Mouse (Mus musculus) heart, postnatal 0 days (tissue): ENCODE measurements around the gene Mtus2. TPM values are rescaled to one million over a fixed set of nuclear protein-coding genes. Genes with fewer than 3 reads are reported as not detected.
A peak's percentile ranks its signal among the peaks of the same experiment; 100 is the strongest.

Source experiments
- ATAC-seq: fragments of 200-750 bp; cut with Nextera tagmentation; 2 replicates; pipeline ENCODE4 v1.8.0; 2017; ENCODE audit warnings: low read depth, moderate number of reproducible peaks, moderate library complexity; ENCODE audit not compliant: insufficient read depth
- DNase-seq: peaks from one replicate; pipeline ENCODE4 v3.0.0-alpha.2; 2016; ENCODE audit warnings: low spot score
- H3K27ac ChIP-seq: fragments of 300-500 bp; sonication (generic); 2 replicates; pipeline ENCODE4 v1.5.1; 2014; ENCODE audit warnings: low read depth, mild to moderate bottlenecking
- H3K27me3 ChIP-seq: fragments of 300-500 bp; sonication (generic); 2 replicates; pipeline ENCODE4 v1.6.1; 2014; ENCODE audit warnings: low read length, mixed read lengths; ENCODE audit not compliant: control insufficient read depth, insufficient read depth
- H3K36me3 ChIP-seq: fragments of 300-500 bp; sonication (generic); replicated peaks from 2 replicates; pipeline ENCODE4 v1.6.1; 2014; ENCODE audit warnings: low read length, mixed read lengths; ENCODE audit not compliant: control insufficient read depth, insufficient read depth
- H3K4me1 ChIP-seq: fragments of 300-500 bp; sonication (generic); 2 replicates; pipeline ENCODE4 v1.6.1; 2014; ENCODE audit warnings: antibody characterized with exemption; ENCODE audit not compliant: control insufficient read depth, insufficient read depth
- H3K4me2 ChIP-seq: fragments of 300-500 bp; sonication (generic); 2 replicates; pipeline ENCODE4 v1.6.1; 2014; ENCODE audit warnings: low read depth, mild to moderate bottlenecking, low read length, moderate library complexity
- H3K4me3 ChIP-seq: fragments of 300-500 bp; sonication (generic); 2 replicates; pipeline ENCODE4 v1.5.1; 2014; ENCODE audit warnings: low read depth, low read length
- H3K9ac ChIP-seq: fragments of 300-500 bp; sonication (generic); replicated peaks from 2 replicates; pipeline ENCODE4 v1.6.1; 2014; ENCODE audit warnings: low read depth, low read length, mixed read lengths
- H3K9me3 ChIP-seq: fragments of 300-500 bp; sonication (generic); replicated peaks from 2 replicates; pipeline ENCODE4 v1.6.1; 2016; ENCODE audit warnings: low read length; ENCODE audit not compliant: control insufficient read depth
- CTCF ChIP-seq: IDR thresholded peaks from 2 replicates; pipeline ENCODE4 v1.5.1; 2016; ENCODE audit warnings: antibody characterized with exemption, control low read depth, low read depth
- EP300 ChIP-seq: IDR thresholded peaks from 2 replicates; pipeline ENCODE4 v1.6.1; 2016; ENCODE audit warnings: antibody characterized with exemption, low read depth
- WGBS: fragments of 180-500 bp; shearing (Covaris S2); extraction: QIAGEN DNeasy Blood & Tissue Kit; methylation state at CpG from one replicate; pipeline ENCODE4 v1.1.7; 2014; 5-methylcytosine and 5-hydroxymethylcytosine counted together
- polyA plus RNA-seq: library from polyadenylated mRNA; unstranded; fragments of >200 nt; fragmentation: Nextera tagmentation; extraction: Ambion mirVana; gene quantifications from 2 replicates; pipeline ENCODE4 v1.2.1, GENCODE M21; 2015
- total RNA-seq: library from RNA; depleted of rRNA; stranded (reverse); fragments of >200 nt; gene quantifications from 2 replicates; pipeline ENCODE4 v1.2.3, GENCODE M21; 2014; ENCODE audit warnings: low replicate concordance

The Mtus2 gene
- total and polyA plus RNA-seq, 2 experiments from 2014 or later, result 59.9 to 165 TPM

- H3K27me3 ChIP-seq, result no peaks in the 10 kb centered on the region
- no peak overlapping the region for H3K4me3 ChIP-seq
- no peaks in the 10 kb centered on the region for H3K36me3 ChIP-seq
- ATAC-seq, result no peak
- TF ChIP-seq CTCF, result no peak
- TF ChIP-seq EP300, result no peak
- DNase-seq, result no peak
- no peak overlapping the region for H3K4me2 ChIP-seq
- peaks cover 4% of the 10 kb centered on the region; the same call in 1 of the 2 replicates for H3K4me1 ChIP-seq
- no peak overlapping the region for H3K9ac ChIP-seq
- H3K27ac ChIP-seq, result no peak overlapping the region
- WGBS, result 82% methylated on average over 7 of the region's 7 CpGs
- H3K9me3 ChIP-seq, result no peaks in the 10 kb centered on the region
These were observed 304.9 kb downstream of the Mtus2 start for GRCm38 (mm10) chr5:148262016-148262415.

DNA sequence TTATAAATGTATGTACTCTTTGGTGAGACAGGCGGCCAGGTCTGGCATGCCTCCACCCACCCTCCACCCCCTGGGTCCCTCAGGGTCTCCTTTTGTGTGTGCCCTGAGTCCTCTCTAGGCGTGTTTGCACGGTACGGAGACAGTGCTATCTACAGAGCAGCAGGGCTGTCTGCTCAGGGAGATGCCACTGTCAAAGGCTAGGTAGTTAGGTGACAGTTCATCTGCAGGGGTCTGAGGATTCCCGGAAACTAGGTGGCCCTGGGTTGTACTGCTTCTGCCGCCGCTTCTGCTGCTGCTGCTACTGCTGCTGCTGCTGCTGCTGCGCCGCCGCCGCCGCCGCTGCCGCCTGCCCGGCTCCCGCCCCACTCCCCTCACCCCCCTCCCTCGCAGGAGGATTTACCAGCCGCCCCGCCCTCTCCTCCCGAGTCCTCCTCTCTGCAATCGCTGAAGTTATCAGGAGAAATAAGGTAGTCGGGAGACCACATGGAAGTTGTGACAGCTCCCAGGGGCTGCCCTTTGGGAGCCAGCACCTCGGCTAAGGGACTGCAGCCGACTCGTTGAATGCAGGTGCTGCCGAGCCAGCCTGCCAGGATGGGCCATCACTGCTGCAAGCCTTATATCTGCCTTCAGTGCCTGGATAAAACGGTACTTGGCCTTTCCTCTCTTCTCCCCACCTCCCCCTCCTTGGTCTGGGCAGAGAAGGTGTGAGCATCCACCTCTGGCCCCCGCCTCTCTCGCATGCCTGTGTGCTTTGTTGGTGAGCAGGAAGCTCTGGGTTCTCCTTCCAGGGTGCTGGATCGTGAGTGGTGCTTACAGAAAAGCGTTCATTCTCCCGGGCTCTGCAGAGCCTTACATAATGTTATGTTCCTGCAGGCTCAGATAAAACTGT lies 307.9 kb downstream of the Mtus2 start:
- Histone ChIP-seq H3K36me3 (no peaks in the 10 kb centered on the region), H3K27me3 (no peaks in the 10 kb centered on the region), H3K9ac (peak overlapping the region; percentile 73), H3K4me2 (peak overlapping the region; percentile 76), H3K9me3 (no peaks in the 10 kb centered on the region), H3K27ac (peak overlapping the region; percentile 93), H3K4me1 (peaks cover 8% of the 10 kb centered on the region; the same call in 1 of the 2 replicates), H3K4me3 (peak overlapping the region; percentile 63)
- under 1% methylated on average over 32 of the region's 32 CpGs for WGBS
- DNase-seq, result peak; percentile 79
- no peak for TF ChIP-seq EP300
- ATAC-seq, result peak; percentile 71

- Histone ChIP-seq H3K27ac (peak overlapping the region; percentile 93), H3K4me2 (peak overlapping the region; percentile 76), H3K9ac (peak overlapping the region; percentile 73), H3K4me3 (peak overlapping the region; percentile 63), H3K9me3 (no peaks in the 10 kb centered on the region), H3K36me3 (no peaks in the 10 kb centered on the region), H3K27me3 (no peaks in the 10 kb centered on the region), H3K4me1 (peaks cover 22% of the 10 kb centered on the region; the same call in 1 of the 2 replicates)
- ATAC-seq, result no peak
- 20% methylated on average over 2 of the region's 2 CpGs for WGBS
- DNase-seq, result no peak
- no peak for TF ChIP-seq CTCF
- no peak for TF ChIP-seq EP300
These were observed 309.7 kb downstream of the Mtus2 start for GRCm38 (mm10) chr5:148266841-148267240.

DNA sequence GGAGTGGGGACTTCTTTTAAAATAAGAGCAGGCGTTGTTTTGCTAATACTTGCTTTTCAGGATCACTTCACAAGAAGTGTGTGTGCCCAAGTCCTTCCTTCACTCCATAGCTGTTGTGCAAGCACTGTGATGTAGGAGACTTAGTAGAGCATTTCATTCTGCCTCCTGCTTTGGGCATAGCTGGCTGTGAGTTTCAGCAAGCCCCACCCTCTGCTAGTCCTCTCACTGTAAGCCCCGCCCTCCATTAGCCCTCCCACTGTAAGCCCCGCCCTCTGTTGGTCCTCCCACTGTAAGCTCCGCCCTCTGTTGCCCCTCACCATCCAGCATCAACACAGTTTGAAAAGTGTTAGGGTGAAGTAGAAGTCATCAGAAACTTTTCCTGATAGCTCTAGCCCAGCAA lies 310.3 kb downstream of the Mtus2 start:
- DNase-seq, result peak; percentile 76
- no peaks in the 10 kb centered on the region for H3K9me3 ChIP-seq

DNA sequence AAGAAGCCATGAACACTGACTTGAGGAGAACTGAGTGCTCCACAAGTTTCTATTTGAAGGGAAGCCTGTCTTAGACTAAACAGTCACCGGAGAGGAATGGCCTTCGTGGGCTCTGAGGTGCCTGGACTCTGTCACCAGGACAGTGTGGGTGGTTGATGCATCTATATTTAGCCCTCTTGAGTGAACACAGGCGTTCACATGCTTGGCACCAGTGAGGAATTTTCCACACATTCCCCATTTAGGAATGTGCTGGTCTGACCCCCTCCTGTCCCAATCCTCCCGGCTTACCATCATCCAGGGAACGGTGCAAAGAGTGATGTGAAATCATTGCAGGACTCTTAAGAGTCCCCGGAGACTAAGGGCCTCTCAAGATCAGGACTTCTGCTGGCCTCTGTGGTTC lies 314.9 kb downstream of the Mtus2 start:
- TF ChIP-seq EP300, result peak; percentile 100
- no peak for TF ChIP-seq CTCF
- ATAC-seq (peak; percentile 95), DNase-seq (peak; percentile 95)
- Histone ChIP-seq H3K4me3 (no peak overlapping the region), H3K9me3 (no peaks in the 10 kb centered on the region), H3K27me3 (no peaks in the 10 kb centered on the region), H3K36me3 (peaks cover 7% of the 10 kb centered on the region; the same call in 1 of the 2 replicates), H3K9ac (no peak overlapping the region), H3K27ac (peak overlapping the region; percentile 98), H3K4me2 (peak overlapping the region; percentile 15; the same call in 1 of the 2 replicates), H3K4me1 (peaks cover 28% of the 10 kb centered on the region)
- 19% methylated on average over 6 of the region's 6 CpGs for WGBS

More for the DNA sequence above, 310.3 kb downstream of the Mtus2 start:
- Histone ChIP-seq H3K4me1 (peaks cover 24% of the 10 kb centered on the region), H3K4me2 (peak overlapping the region; percentile 76), H3K4me3 (peak overlapping the region; percentile 63; the same call in 1 of the 2 replicates), H3K27ac (peak overlapping the region; percentile 93), H3K9ac (no peak overlapping the region), H3K36me3 (no peaks in the 10 kb centered on the region), H3K27me3 (no peaks in the 10 kb centered on the region)
- TF ChIP-seq EP300, result no peak
- no peak for TF ChIP-seq CTCF
- WGBS, result 45% methylated on average over 4 of the region's 4 CpGs
- ATAC-seq, result peak; percentile 32; the same call in 1 of the 2 replicates
